Mouse (Mus musculus): ENCODE measurements at regions not wholly inside any gene's neighbourhood (a gene's known extent, or its start where the extent isn't known, plus 50 kb on each side); places are given as distances from the start of the nearest gene placed in this dataset.

DNA sequence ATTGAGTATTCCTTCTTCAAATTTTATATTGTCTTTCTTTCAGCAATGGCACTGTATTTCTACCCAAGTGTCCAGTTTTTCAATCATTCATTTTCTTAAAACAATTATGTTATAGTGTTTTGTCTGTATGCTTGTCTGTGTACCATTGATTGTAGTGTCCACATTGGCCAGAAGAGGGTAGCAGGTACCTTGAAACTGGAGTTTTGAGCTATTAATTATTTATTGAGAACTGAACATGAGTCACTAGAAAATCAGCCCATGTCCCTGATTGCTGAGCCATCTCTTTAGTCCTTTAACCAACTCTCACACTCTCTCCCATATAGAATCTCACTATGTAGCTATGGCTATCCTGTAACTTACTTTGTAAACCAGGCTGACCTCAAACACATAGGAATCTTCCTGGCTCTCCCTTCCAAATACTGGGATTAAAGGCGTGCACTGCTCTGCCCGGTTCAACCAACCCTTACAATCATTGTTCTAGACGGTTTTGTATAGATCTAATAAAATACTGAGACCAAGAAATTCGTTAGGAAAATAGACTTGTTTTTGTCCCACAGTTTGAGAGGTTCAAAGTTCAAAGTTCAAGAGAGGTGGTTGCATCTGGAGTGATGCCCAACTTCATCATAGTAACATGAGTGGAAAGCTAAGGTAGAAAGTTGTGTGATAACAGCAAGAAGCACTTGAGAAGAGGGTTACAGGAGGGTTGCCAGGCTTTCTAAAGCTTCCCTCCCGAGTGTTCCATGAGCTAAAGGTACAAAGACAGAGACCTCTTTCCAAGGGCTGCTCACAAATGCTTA lies 85.6 kb upstream of the Pot1a start:
- peak; percentile 60 for DNase-seq
- WGBS, result 68% methylated on average over 5 of the region's 5 CpGs

DNA sequence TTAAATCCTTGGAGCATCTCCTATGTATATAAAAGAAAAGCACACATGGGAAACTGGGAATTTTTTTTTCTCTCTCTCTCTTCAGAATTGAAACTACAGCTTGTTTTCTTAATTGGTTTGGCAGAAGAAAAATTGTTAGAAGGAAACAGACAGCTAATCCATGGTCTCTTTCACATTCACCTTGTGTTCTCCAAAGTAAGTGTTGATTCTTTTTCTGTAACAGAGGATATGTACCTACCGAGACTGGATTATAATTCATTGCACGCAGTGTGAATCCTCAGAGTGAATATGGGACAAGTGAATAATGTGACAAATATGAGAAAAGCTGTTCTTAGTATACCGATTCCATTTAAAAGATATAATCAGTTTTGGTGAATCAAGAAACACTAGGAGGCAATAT lies 58.9 kb upstream of the Pot1a start:
- Histone ChIP-seq H3K4me3 (replicated peaks; ENCODE audit: low read depth, low read length) (no peak overlapping the region), H3K4me1 (ENCODE audit: control insufficient read depth, insufficient read depth, low read length) (no peaks in the 10 kb centered on the region), H3K36me3 (ENCODE audit: control insufficient read depth, insufficient read depth, low read length) (no peaks in the 10 kb centered on the region), H3K9me3 (ENCODE audit: control insufficient read depth, low read length) (no peaks in the 10 kb centered on the region), H3K27ac (replicated peaks; ENCODE audit: low read depth, low read length) (no peak overlapping the region), H3K27me3 (ENCODE audit: control insufficient read depth, insufficient read depth, low read length) (no peaks in the 10 kb centered on the region), H3K9ac (replicated peaks; ENCODE audit: low read length) (no peak overlapping the region), H3K4me2 (ENCODE audit: low read length) (no peak overlapping the region)
- WGBS, result 76% methylated on average over 3 of the region's 3 CpGs
- DNase-seq, result no peak
- no peak for ATAC-seq (ENCODE audit: low FRiP score, low TSS enrichment)

More for the DNA sequence above, 85.6 kb upstream of the Pot1a start:
- no peak overlapping the region for H3K9ac ChIP-seq (replicated peaks; ENCODE audit: low read length)
- no peak overlapping the region for H3K4me3 ChIP-seq (replicated peaks; ENCODE audit: low read depth, low read length)
- H3K4me1 ChIP-seq (ENCODE audit: control insufficient read depth, insufficient read depth, low read length), result no peaks in the 10 kb centered on the region
- ATAC-seq (ENCODE audit: low FRiP score, low TSS enrichment), result no peak
- no peak overlapping the region for H3K27ac ChIP-seq (replicated peaks; ENCODE audit: low read depth, low read length)
- no peaks in the 10 kb centered on the region for H3K27me3 ChIP-seq (ENCODE audit: control insufficient read depth, insufficient read depth, low read length)
- no peak overlapping the region for H3K4me2 ChIP-seq (ENCODE audit: low read length)
- no peaks in the 10 kb centered on the region for H3K9me3 ChIP-seq (ENCODE audit: control insufficient read depth, low read length)
- no peaks in the 10 kb centered on the region for H3K36me3 ChIP-seq (ENCODE audit: control insufficient read depth, insufficient read depth, low read length)

Data from midbrain, embryonic 14.5 days (tissue).